Mouse (Mus musculus) kidney, adult 2 months (tissue): ENCODE measurements around the gene Nrsn2. TPM values are rescaled to one million over a fixed set of nuclear protein-coding genes. Genes with fewer than 3 reads are reported as not detected.

Source experiments
- DNase-seq: peaks from one replicate; pipeline ENCODE4 v3.0.0; 2021
- H3K27ac ChIP-seq: fragments of 200-500 bp; 2 replicates; pipeline ENCODE4 v1.5.1; 2012; ENCODE audit warnings: low read depth, low read length, control low read depth, inconsistent platforms; ENCODE audit not compliant: insufficient read depth
- H3K27me3 ChIP-seq: fragments of 200-500 bp; replicated peaks from 2 replicates; pipeline ENCODE4 v1.6.1; 2012; ENCODE audit warnings: mild to moderate bottlenecking, moderate library complexity, low read length, inconsistent platforms; ENCODE audit not compliant: control insufficient read depth, insufficient read depth
- H3K36me3 ChIP-seq: fragments of 200-500 bp; 2 replicates; pipeline ENCODE4 v1.6.1; 2012; ENCODE audit warnings: mild to moderate bottlenecking, moderate library complexity, low read length, inconsistent platforms; ENCODE audit not compliant: control insufficient read depth, insufficient read depth
- H3K4me1 ChIP-seq: fragments of 200-500 bp; 2 replicates; pipeline ENCODE4 v1.6.1; 2011; ENCODE audit warnings: low read length; ENCODE audit not compliant: control insufficient read depth, insufficient read depth
- H3K4me3 ChIP-seq: fragments of 200-500 bp; 2 replicates; pipeline ENCODE4 v1.5.1; 2011; ENCODE audit warnings: mild to moderate bottlenecking, low read depth, low read length, control low read depth; ENCODE audit not compliant: insufficient read depth
- CTCF ChIP-seq: fragments of 200-500 bp; conservative IDR thresholded peaks from 2 replicates; pipeline ENCODE4 v1.5.1; 2011; ENCODE audit warnings: low read depth, mild to moderate bottlenecking, control low read depth, low read length, moderate library complexity, mixed read lengths; ENCODE audit not compliant: insufficient read depth, insufficient read length
- POLR2A ChIP-seq: fragments of 200-500 bp; IDR thresholded peaks from one replicate; pipeline ENCODE4 v1.6.1; 2011; ENCODE audit warnings: low read depth, low read length, control low read depth
- WGBS: fragments of 180-500 bp; shearing (Covaris S2); methylation state at CpG from one replicate; pipeline ENCODE4 v1.1.7; 2018; 5-methylcytosine and 5-hydroxymethylcytosine counted together
- polyA plus RNA-seq: library from polyadenylated mRNA; depleted of rRNA; stranded (reverse); fragments of >200 nt; gene quantifications from 2 replicates; pipeline ENCODE4 v1.2.3, GENCODE M21; 2012; rRNA removed

The Nrsn2 gene
- polyA plus RNA-seq, result 0.12 and 0.50 TPM in 2 replicates

- Histone ChIP-seq H3K27me3 (no peaks in the 10 kb centered on the region), H3K27ac (no peak within 1 kb of the TSS), H3K4me3 (no peak within 1 kb of the TSS), H3K4me1 (no peaks in the 10 kb centered on the region), H3K36me3 (no peaks in the 10 kb centered on the region)
- no peak for TF ChIP-seq POLR2A
- TF ChIP-seq CTCF, result no peak
- no peak for DNase-seq
- WGBS, result 7% methylated on average over 16 of the region's 16 CpGs
These were observed at the start of gene Nrsn2 for GRCm38 (mm10) chr2:152376345-152376741. Nrsn2 (minus strand) TSS chr2:152376638.

GRCm38 (mm10) chr2:152415786-152416185, 39.3 kb upstream of the Nrsn2 start:
- WGBS, result 96% methylated on average over 3 of the region's 3 CpGs
- Histone ChIP-seq H3K27ac (no peak overlapping the region), H3K36me3 (no peaks in the 10 kb centered on the region), H3K27me3 (no peaks in the 10 kb centered on the region), H3K4me1 (peaks cover 12% of the 10 kb centered on the region; the same call in 1 of the 2 replicates), H3K4me3 (no peak overlapping the region)
- no peak for DNase-seq
- TF ChIP-seq CTCF (no peak), POLR2A (no peak)

- DNase-seq, result no peak
- 12% methylated on average over 4 of the region's 4 CpGs for WGBS
- Histone ChIP-seq H3K36me3 (no peaks in the 10 kb centered on the region), H3K27me3 (no peaks in the 10 kb centered on the region), H3K4me3 (peak within 1 kb of the TSS; percentile 97), H3K4me1 (peaks cover 12% of the 10 kb centered on the region; the same call in 1 of the 2 replicates), H3K27ac (peak within 1 kb of the TSS; percentile 97)
- TF ChIP-seq POLR2A (no peak), CTCF (no peak)
These were observed 38.8 kb upstream of the Nrsn2 start, which contains the start of gene 6820408C15Rik for GRCm38 (mm10) chr2:152415287-152415686. 6820408C15Rik (plus strand) TSS chr2:152415587.

GRCm38 (mm10) chr2:152414591-152415165, 38.2 kb upstream of the Nrsn2 start, which contains the start of gene Zcchc3:
Zcchc3 (minus strand) TSS chr2:152415027.
- H3K27ac ChIP-seq, result peak within 1 kb of the TSS; percentile 97
- TF ChIP-seq POLR2A (peak; percentile 48), CTCF (no peak)
- peak; percentile 92 for DNase-seq
- peaks cover 12% of the 10 kb centered on the region; the same call in 1 of the 2 replicates for H3K4me1 ChIP-seq
- under 1% methylated on average over 65 of the region's 65 CpGs for WGBS
- H3K36me3 ChIP-seq, result no peaks in the 10 kb centered on the region
- no peaks in the 10 kb centered on the region for H3K27me3 ChIP-seq
- peak within 1 kb of the TSS; percentile 97 for H3K4me3 ChIP-seq

GRCm38 (mm10) chr2:152413765-152414584, 37.5 kb upstream of the Nrsn2 start:
- WGBS, result 2% methylated on average over 86 of the region's 86 CpGs

GRCm38 (mm10) chr2:152413158-152413764, 36.8 kb upstream of the Nrsn2 start:
- H3K36me3 ChIP-seq, result no peaks in the 10 kb centered on the region
- peaks cover 12% of the 10 kb centered on the region; the same call in 1 of the 2 replicates for H3K4me1 ChIP-seq
- 15% methylated on average over 21 of the region's 21 CpGs for WGBS
- TF ChIP-seq CTCF (no peak), POLR2A (peak; percentile 37)
- DNase-seq, result peak; percentile 66
- H3K27ac ChIP-seq, result peak overlapping the region; percentile 97
- H3K4me3 ChIP-seq, result peak overlapping the region; percentile 97
- no peaks in the 10 kb centered on the region for H3K27me3 ChIP-seq

More at GRCm38 (mm10) chr2:152413765-152414584, 37.5 kb upstream of the Nrsn2 start:
- Histone ChIP-seq H3K4me1 (peaks cover 12% of the 10 kb centered on the region; the same call in 1 of the 2 replicates), H3K27me3 (no peaks in the 10 kb centered on the region), H3K27ac (peak overlapping the region; percentile 97), H3K36me3 (no peaks in the 10 kb centered on the region), H3K4me3 (peak overlapping the region; percentile 97)
- TF ChIP-seq CTCF (no peak), POLR2A (no peak)
- DNase-seq, result peak; percentile 52

- H3K27ac ChIP-seq, result no peak overlapping the region
- H3K4me3 ChIP-seq, result peak overlapping the region; percentile 7; the same call in 1 of the 2 replicates
- peak; percentile 23 for DNase-seq
- H3K4me1 ChIP-seq, result peaks cover 12% of the 10 kb centered on the region; the same call in 1 of the 2 replicates
- no peak for TF ChIP-seq POLR2A
- TF ChIP-seq CTCF, result no peak
- no peaks in the 10 kb centered on the region for H3K36me3 ChIP-seq
- H3K27me3 ChIP-seq, result no peaks in the 10 kb centered on the region
- 22% methylated on average over 15 of the region's 15 CpGs for WGBS
These were observed 36.2 kb upstream of the Nrsn2 start for GRCm38 (mm10) chr2:152412526-152413157.
